Mouse (Mus musculus): Measurements from ENCODE around the gene 2810459M11Rik. TPM values are rescaled to one million over a fixed set of nuclear protein-coding genes. Genes with fewer than 3 reads are reported as not detected.
"Not testable (repeated sequence)": the region's sequence is repeated elsewhere in the genome, so short reads cannot be mapped to it uniquely, and the experiment has no call there.

Gene 2810459M11Rik
- polyA plus RNA-seq, 1 experiment from 2014 or later, result 30.8 TPM

DNA sequence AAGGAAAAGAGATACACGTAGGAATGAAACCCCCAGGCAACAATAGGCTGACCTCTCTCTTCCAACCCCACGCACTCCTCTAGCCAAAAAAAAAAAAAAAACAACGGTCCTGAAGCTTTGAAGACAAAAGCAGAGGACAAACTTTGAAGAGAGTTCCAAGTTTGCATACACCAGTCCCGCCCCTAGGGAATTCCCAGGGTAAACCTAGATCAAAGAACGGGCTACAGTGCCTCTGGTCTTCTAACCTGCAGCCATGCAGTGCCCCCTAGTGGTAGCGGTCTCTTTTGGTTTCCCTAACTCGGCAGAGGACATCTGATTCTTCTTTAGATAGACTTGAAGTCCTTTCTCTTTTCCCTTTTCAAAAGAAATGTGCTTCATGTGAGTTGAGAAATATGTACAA, 37.9 kb upstream of the 2810459M11Rik start:
- ATAC-seq (peak; percentile 67), DNase-seq (peak; percentile 89)
- 4% methylated on average over 7 of the region's 7 CpGs for WGBS (ENCODE audit: insufficient replicate concordance)
- H3K4me3 ChIP-seq (ENCODE audit: low read depth, low read length), result no peak overlapping the region
- TF ChIP-seq EP300 (IDR thresholded peaks at IDR 0.05; ENCODE audit: low read depth) (no peak), CTCF (IDR thresholded peaks at IDR 0.05; ENCODE audit: low read depth) (peak; percentile 92)
- H3K36me3 ChIP-seq (replicated peaks; ENCODE audit: insufficient read depth, low read length), result no peaks in the 10 kb centered on the region
- no peak overlapping the region for H3K27ac ChIP-seq (ENCODE audit: low read depth)
- no peaks in the 10 kb centered on the region for H3K4me1 ChIP-seq (ENCODE audit: insufficient read depth)
- H3K4me2 ChIP-seq (ENCODE audit: low read depth, low read length), result peak overlapping the region; percentile 34
- H3K27me3 ChIP-seq (ENCODE audit: insufficient read depth, low read length), result no peaks in the 10 kb centered on the region
- no peak overlapping the region for H3K9ac ChIP-seq (replicated peaks)
- no peaks in the 10 kb centered on the region for H3K9me3 ChIP-seq (ENCODE audit: low read length)

DNA sequence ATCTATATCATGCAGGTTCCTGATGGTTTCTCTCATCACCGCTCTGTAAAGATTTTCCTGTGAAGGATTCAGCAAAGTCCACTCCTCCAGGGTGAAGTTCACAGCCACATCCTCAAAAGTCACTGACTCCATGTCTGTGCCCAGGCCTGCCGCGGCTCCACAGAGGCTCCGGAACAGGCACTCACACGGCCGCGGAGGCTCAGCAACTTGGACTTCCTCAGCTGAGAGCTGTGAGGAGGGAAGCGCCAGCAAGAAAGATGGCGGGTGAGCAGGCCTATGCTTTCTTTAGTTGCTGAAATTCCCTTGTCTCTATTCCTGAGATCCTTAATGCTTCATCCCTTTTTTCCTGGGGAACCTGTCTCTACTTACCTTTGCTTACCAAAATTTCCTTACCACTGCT, 29.9 kb upstream of the 2810459M11Rik start:
- peaks cover 16% of the 10 kb centered on the region for H3K27me3 ChIP-seq (ENCODE audit: insufficient read depth, low read length)
- not testable (repeated sequence) for ATAC-seq; H3K4me2 ChIP-seq (ENCODE audit: low read depth, low read length); H3K36me3 ChIP-seq (replicated peaks; ENCODE audit: insufficient read depth, low read length); H3K9ac ChIP-seq (replicated peaks); H3K9me3 ChIP-seq (ENCODE audit: low read length); DNase-seq; H3K4me3 ChIP-seq (ENCODE audit: low read depth, low read length); H3K4me1 ChIP-seq (ENCODE audit: insufficient read depth); H3K27ac ChIP-seq (ENCODE audit: low read depth)
- 87% methylated on average over 9 of the region's 9 CpGs for WGBS (ENCODE audit: insufficient replicate concordance)

- no peaks in the 10 kb centered on the region for H3K36me3 ChIP-seq (replicated peaks; ENCODE audit: insufficient read depth, low read length)
- no peak within 1 kb of the TSS for H3K27ac ChIP-seq (ENCODE audit: low read depth)
- H3K9me3 ChIP-seq (ENCODE audit: low read length), result no peaks in the 10 kb centered on the region
- WGBS (ENCODE audit: insufficient replicate concordance), result 79% methylated on average over 8 of the region's 8 CpGs
- H3K4me2 ChIP-seq (ENCODE audit: low read depth, low read length), result no peak within 1 kb of the TSS
- no peak for TF ChIP-seq EP300 (IDR thresholded peaks at IDR 0.05; ENCODE audit: low read depth)
- TF ChIP-seq CTCF (IDR thresholded peaks at IDR 0.05; ENCODE audit: low read depth), result no peak
- H3K9ac ChIP-seq (replicated peaks), result no peak within 1 kb of the TSS
- DNase-seq, result no peak
- 0 out of 2 replicates have a peak, but pooled peaks cover 3% of the 10 kb centered on the region for H3K4me1 ChIP-seq (ENCODE audit: insufficient read depth)
- H3K4me3 ChIP-seq (ENCODE audit: low read depth, low read length), result no peak within 1 kb of the TSS
- peaks cover 16% of the 10 kb centered on the region for H3K27me3 ChIP-seq (ENCODE audit: insufficient read depth, low read length)
- ATAC-seq, result no peak
Measured at GRCm38 (mm10) chr1:86016516-86016915, 29.1 kb upstream of the 2810459M11Rik start, which contains the start of gene Spata3. Gene Spata3, plus strand, starts transcription at chr1:86016816.

DNA sequence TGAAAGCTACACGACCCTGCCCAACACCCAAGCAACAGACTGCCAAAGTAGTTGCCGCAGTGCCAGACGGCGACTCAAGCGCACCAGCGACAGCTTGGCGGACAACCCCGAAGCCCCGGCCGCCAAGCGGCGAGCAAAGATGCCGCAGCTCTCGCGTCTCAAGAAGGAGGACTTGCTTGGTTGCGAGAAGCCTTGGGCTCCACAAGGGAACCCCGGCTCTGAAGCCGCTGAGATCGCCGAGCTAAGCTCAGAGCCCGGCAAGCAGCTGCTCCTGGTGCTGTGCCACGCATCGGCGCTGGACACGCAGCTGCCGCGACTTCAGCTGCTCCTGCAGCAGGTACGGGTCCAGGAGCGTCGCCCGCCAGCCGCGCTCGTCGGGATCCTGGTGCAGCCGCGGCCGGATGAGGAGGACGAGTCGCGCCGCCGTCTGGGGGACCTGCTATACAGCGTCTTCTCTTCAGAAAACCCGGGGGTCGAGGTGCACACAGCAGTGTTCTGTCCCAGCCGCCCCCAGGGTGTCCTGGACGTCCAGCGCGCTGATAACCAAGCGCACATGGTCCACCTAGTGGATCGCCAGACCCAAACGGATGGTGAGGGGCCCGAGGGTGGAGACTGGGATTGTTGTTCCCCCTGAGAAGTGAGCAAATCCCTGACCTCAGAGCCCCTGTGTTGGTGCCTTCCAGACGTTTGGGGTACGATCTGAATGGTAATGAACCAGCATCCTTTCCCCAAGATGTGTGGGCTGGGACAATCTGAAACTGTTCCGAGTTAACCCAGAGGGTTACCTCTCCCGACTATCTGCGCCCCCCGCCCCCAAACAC, 27.2 kb upstream of the 2810459M11Rik start:
- ATAC-seq, result 0 out of 2 replicates have a peak, but pooled peaks have one; percentile 19
- H3K4me2 ChIP-seq (ENCODE audit: low read depth, low read length), result peak overlapping the region; percentile 85

GRCm38 (mm10) chr1:86021365-86021989, 24.2 kb upstream of the 2810459M11Rik start:
- H3K27ac ChIP-seq (ENCODE audit: low read depth), result no peak overlapping the region
- peaks cover 16% of the 10 kb centered on the region for H3K27me3 ChIP-seq (ENCODE audit: insufficient read depth, low read length)
- 47% methylated on average over 11 of the region's 11 CpGs for WGBS (ENCODE audit: insufficient replicate concordance)
- no peak overlapping the region for H3K4me2 ChIP-seq (ENCODE audit: low read depth, low read length)
- ATAC-seq (no peak), DNase-seq (peak; percentile 32)
- H3K9ac ChIP-seq (replicated peaks), result no peak overlapping the region
- H3K9me3 ChIP-seq (ENCODE audit: low read length), result no peaks in the 10 kb centered on the region
- no peak overlapping the region for H3K4me3 ChIP-seq (ENCODE audit: low read depth, low read length)
- H3K4me1 ChIP-seq (ENCODE audit: insufficient read depth), result 0 out of 2 replicates have a peak, but pooled peaks cover 3% of the 10 kb centered on the region
- TF ChIP-seq CTCF (IDR thresholded peaks at IDR 0.05; ENCODE audit: low read depth), result peak; percentile 48
- TF ChIP-seq EP300 (IDR thresholded peaks at IDR 0.05; ENCODE audit: low read depth), result no peak
- H3K36me3 ChIP-seq (replicated peaks; ENCODE audit: insufficient read depth, low read length), result no peaks in the 10 kb centered on the region

More for the DNA sequence above, 27.2 kb upstream of the 2810459M11Rik start:
- peak overlapping the region; percentile 53 for H3K4me3 ChIP-seq (ENCODE audit: low read depth, low read length)
- DNase-seq, result peak; percentile 44
- peaks cover 16% of the 10 kb centered on the region for H3K27me3 ChIP-seq (ENCODE audit: insufficient read depth, low read length)
- H3K4me1 ChIP-seq (ENCODE audit: insufficient read depth), result 0 out of 2 replicates have a peak, but pooled peaks cover 3% of the 10 kb centered on the region
- WGBS (ENCODE audit: insufficient replicate concordance), result 3% methylated on average over 60 of the region's 60 CpGs
- H3K9me3 ChIP-seq (ENCODE audit: low read length), result no peaks in the 10 kb centered on the region
- peak overlapping the region; percentile 58 for H3K9ac ChIP-seq (replicated peaks)
- TF ChIP-seq CTCF (IDR thresholded peaks at IDR 0.05; ENCODE audit: low read depth) (peak; percentile 30), EP300 (IDR thresholded peaks at IDR 0.05; ENCODE audit: low read depth) (no peak)
- no peak overlapping the region for H3K27ac ChIP-seq (ENCODE audit: low read depth)
- H3K36me3 ChIP-seq (replicated peaks; ENCODE audit: insufficient read depth, low read length), result no peaks in the 10 kb centered on the region

GRCm38 (mm10) chr1:86032273-86032987, 13.2 kb upstream of the 2810459M11Rik start:
- no peak overlapping the region for H3K4me2 ChIP-seq (ENCODE audit: low read depth, low read length)
- no peak overlapping the region for H3K27ac ChIP-seq (ENCODE audit: low read depth)
- no peaks in the 10 kb centered on the region for H3K27me3 ChIP-seq (ENCODE audit: insufficient read depth, low read length)
- no peaks in the 10 kb centered on the region for H3K36me3 ChIP-seq (replicated peaks; ENCODE audit: insufficient read depth, low read length)
- H3K9ac ChIP-seq (replicated peaks), result no peak overlapping the region
- peaks cover 3% of the 10 kb centered on the region; the same call in 1 of the 2 replicates for H3K4me1 ChIP-seq (ENCODE audit: insufficient read depth)
- H3K9me3 ChIP-seq (ENCODE audit: low read length), result no peaks in the 10 kb centered on the region
- 41% methylated on average over 11 of the region's 11 CpGs for WGBS (ENCODE audit: insufficient replicate concordance)
- DNase-seq, result no peak
- ATAC-seq, result no peak
- no peak for TF ChIP-seq EP300 (IDR thresholded peaks at IDR 0.05; ENCODE audit: low read depth)
- TF ChIP-seq CTCF (IDR thresholded peaks at IDR 0.05; ENCODE audit: low read depth), result no peak
- H3K4me3 ChIP-seq (ENCODE audit: low read depth, low read length), result no peak overlapping the region

All from liver, postnatal 0 days (tissue).